Mouse (Mus musculus) erythroblast, embryonic 14.5 days (primary cell): Measurements from ENCODE around the gene Pde10a.

Experiments used
- GATA1 ChIP-seq: IDR thresholded peaks from 2 replicates; pipeline ENCODE4 v1.6.1; 2012; ENCODE audit warnings: low read length, inconsistent platforms, mixed read lengths
- TAL1 ChIP-seq: IDR thresholded peaks from 3 replicates; pipeline ENCODE4 v1.6.1; 2012; ENCODE audit warnings: low read length, inconsistent platforms, mixed read lengths

DNA sequence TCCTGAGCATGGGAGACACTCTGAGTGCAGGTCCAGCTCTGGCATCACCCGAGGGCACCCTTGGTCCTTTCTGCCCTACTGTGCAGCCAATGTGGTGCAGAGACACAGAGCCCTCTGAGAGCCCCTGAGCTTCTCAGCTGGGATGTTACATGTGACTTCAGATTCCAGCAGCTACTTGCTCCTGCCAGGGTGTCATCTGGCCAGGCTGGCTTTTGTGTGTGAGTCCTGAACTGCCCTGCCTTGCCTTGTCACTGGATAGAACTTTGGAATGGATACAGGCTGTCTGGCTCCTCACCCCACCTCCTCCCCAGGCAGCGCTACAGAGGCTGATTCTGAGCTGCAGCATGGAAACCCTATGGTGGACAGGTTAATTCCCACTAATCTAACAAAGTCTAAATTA, 149.5 kb downstream of the Pde10a start:
- TF ChIP-seq TAL1 (no peak), GATA1 (no peak)
